Mouse (Mus musculus) heart, adult 8-10 months (tissue): ENCODE measurements around the gene Gm27027. TPM values are rescaled to one million over a fixed set of nuclear protein-coding genes. Genes with fewer than 3 reads are reported as not detected.

Experiments used
- DNase-seq: peaks from one replicate; pipeline ENCODE4 v3.0.0; 2022; ENCODE audit warnings: low spot score
- total RNA-seq, 4 experiments: library from RNA; stranded (reverse); gene quantifications; 2 replicates each; pipeline ENCODE4 v1.2.4; 2022

Gene Gm27027
- total RNA-seq, 4 experiments from 2014 or later, result not detected

DNA sequence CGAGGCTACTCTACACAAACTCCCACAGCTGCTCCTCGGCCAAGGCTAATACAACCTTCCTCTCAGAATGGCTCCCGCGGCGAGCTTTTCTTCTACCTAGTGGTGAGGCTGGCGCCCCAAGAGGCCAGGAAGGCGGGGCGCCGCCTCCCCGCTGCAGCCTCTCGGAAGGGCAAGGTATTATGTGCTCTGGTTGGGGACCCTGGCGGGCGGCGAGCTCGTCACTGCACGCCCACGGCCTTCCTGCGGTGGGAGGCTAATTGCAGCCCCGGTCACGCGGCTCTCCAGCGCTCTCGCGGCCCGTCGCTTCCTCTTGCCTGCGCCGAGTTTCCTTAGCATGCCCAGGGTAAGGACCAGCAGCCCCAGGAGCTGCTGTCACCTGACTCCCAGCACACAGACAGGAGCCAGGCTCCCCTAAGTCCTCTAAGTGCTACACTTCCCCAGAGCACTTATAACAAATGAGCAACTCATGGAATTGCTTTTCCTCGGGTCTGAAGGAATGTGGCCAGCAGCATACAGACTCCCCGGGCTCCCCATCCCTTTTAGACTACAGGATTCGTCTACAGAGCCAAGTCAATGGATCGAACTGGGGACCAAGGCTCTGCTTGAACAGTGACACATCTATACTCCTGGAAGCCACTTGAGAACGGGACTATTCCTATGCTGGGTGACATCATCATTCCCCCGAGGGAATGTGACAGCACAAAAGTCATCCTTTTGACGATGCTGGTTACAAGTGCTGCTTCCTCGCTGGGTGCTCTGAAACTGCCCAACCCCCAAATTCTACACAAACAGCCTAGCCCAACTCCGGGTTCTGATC, 19.5 kb downstream of the Gm27027 start:
- no peak for DNase-seq

DNA sequence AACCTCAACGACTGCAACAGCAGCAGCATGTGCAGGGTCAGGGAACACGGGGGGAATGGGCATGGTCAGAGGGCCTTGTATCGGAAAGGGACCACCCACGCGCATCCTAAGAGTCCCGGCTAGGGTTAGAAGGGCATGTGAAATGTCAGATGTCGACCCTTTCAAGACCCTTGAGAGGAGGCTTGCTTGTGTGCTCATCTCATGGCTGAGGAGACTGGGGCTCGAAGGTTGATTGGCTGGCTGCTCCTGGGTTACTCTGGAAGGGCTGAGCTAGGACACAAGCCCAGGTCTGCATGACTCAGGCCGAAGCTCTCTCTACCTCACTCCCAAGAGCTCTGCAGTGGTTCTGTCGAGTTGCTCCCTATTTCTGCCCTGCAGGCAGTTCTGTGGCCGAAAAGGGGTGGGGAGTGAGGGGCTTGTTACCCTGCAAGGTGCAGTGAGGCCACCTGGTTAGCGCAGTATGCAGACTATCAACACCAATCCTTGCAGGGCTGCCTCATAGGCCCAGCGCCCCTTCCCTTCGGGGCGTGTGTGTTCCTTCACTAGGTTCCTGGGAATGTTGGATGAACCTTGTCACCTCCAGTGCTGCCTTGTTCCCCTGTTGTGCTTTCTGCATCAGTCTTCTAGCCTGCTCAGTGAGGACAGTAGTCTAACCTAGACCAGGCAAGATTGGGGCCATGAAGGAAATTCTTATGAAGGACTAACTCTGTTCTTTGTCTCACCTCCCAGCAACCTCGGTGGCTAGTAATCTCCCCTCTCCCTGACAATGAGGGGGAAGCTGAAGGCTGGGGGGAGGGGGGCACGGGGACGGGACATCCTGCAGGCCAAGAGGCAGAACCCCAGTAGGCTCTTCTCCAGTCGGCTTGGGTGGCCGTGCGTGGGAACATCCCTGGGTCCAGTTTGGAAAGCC, 20.4 kb downstream of the Gm27027 start:
- no peak for DNase-seq

DNA sequence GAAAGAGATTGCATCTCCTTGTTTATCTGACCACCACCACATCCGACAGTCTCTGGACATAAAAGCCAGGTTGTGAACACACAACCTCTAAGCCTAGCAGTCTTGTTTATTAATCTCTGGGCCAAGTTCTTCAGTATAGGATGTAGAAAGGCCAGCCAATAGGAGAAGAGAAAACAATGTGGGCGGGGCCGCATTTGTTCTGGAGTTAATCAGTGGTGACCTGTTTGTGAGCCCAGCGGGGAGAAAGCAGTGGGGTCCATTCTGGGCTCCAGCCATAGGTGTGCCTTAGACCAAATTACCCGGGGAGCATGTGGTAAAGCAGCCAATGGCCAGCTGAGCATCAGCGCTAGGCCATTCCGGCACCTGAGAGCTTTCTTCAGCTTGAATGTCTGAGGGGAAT, 21.1 kb downstream of the Gm27027 start:
- no peak for DNase-seq

DNA sequence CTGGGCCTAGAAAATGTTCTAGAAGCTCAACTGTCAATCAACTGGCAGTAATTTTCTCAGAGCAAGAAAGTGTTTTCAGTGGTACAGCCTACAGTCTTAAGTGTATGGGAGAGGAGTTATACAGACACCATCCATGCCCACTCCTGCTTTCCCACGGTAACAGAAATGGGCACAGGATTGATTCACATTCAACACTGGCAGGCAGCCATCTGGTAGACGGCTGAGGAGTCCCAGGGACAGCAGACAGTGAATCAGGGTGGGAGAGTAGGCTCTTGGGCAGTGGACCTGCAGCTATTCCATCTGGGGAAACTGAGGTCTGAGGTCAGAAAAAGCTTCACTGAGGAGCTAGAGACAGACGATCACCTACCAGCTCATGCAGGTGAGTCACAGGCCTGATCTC, 24.5 kb downstream of the Gm27027 start:
- no peak for DNase-seq

GRCm38 (mm10) chr2:93964494-93965160, 31.5 kb downstream of the Gm27027 start:
- DNase-seq, result no peak

- no peak for DNase-seq
Observed at GRCm38 (mm10) chr2:93963802-93964201, 32.4 kb downstream of the Gm27027 start.

DNA sequence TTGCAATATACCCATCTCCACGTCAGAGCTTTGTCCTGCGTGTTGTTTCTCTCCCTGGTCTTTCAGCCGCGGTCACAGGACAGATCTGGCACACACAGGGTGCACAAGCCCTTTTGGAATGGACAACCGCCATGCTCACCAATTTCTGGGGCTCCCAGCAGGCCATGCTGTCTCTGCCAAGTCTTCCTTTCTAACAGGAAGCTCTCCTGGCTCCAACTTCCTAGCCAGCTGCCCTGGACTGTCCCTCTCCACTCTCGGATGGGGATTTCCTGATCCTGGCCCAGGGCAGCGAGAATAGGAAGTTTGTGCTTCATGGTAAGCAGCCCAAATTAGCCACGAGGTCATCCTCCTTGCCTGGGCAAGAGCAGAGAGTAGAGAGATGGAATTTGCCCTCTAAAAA, 34.4 kb downstream of the Gm27027 start:
- peak; percentile 46 for DNase-seq

- DNase-seq, result no peak
Observed at GRCm38 (mm10) chr2:93959346-93959745, 36.8 kb downstream of the Gm27027 start.

- DNase-seq, result no peak
Observed at GRCm38 (mm10) chr2:93958216-93958615, 37.9 kb downstream of the Gm27027 start.

GRCm38 (mm10) chr2:93957785-93958175, 38.4 kb downstream of the Gm27027 start:
- DNase-seq, result no peak

DNA sequence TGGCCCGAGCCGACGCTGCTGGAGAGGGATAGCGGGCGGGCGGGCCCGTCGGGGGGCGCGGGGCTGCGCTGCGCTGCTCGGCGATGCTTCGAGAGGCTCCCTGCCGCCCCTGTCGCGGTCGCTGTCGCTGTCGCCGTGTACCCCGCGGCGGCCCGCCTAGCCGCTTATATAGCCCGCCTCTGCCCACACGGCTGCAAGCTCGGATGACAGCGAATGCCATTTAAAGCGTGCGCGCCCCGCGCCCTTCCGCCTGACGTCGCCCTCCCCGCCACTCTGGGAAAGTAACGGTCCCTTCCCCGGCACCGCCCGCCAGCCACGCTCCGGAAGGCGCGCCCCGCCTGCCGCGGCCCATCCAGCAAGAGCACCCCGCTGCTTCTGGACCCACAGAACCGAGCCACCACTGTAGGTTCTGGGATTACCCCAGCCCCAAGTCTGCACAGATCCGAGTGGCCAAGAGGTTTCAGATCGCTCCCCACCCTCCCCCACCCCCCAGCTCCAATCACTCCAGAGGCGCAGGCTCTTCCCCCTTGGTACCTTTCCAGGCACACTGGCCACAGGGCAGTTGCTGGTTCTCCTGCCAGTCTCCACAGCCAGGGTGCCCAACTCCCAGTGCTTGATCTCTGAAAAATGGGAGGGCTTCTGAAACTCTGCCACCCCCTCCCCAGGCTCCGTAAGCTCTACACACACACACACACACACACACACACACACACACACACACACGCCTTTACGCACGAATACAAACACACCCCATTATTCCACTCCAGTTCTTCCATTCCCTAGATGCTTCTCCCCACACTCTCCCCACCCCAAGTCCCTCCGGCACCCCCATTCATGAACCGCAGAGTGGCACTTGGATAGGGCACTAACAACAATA, 39.0 kb downstream of the Gm27027 start, which contains the start of gene Gm13889:
Gene Gm13889 (minus strand): TSS at position 294 of the 877 bp plus-strand sequence.
- peak; percentile 64 for DNase-seq

GRCm38 (mm10) chr2:93956331-93956801, 39.8 kb downstream of the Gm27027 start:
- DNase-seq, result peak; percentile 41

GRCm38 (mm10) chr2:93955886-93956285, 40.3 kb downstream of the Gm27027 start:
- no peak for DNase-seq

DNA sequence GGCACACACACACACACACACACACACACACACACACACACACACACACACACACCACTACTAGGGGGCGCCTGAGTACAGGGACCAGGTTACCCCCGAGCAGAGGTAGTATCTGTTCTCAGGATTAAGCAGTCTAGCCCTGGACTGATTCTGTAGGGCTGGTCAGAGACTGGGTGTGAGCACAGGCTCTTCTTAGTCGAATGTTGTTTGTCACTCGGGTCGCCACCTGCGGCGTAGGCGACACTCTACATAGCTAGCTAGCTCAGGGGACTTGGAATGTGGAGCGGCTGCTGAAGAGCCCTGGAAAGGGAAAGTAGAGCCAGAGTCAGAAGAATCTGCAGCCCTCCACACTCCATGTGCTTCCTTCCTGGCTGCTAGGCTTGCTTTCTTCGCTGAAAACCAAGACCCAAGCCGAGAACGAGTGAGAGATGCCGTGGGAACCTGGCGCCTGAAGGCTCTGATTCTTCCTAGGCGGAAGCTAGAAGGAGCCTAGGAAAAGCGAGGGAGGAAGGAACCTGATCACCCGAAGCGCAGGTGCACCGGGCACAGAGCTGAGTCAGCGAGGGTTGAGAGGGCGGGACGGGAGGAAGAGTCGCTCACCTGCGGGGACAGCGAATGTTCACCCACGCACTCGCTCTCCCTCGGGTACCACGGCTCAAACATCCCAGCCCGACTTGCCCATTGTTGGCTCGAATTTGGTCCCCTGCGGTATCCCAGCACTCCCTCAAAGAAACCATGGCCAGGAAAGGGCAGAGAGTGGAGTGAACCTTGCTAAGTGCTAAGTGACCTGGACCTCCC, 41.2 kb downstream of the Gm27027 start:
- no peak for DNase-seq

DNA sequence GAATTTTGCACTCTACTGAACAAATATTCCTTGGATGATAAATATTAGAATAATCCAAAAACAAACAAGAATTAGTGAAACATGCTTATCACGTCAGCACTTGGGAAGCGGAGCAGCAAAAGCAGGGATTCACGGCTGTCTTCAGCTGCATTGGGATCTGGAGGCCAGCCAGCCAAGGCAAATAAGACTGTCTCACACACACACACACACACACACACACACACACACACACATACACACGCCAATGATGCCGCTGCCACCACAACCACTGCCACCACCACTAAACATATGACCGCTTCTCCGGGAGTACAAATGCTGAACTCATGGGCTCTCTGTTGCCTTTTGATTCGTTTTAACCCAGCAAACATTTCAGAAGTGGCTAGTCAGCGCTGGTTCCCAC, 42.4 kb downstream of the Gm27027 start:
- DNase-seq, result no peak

DNA sequence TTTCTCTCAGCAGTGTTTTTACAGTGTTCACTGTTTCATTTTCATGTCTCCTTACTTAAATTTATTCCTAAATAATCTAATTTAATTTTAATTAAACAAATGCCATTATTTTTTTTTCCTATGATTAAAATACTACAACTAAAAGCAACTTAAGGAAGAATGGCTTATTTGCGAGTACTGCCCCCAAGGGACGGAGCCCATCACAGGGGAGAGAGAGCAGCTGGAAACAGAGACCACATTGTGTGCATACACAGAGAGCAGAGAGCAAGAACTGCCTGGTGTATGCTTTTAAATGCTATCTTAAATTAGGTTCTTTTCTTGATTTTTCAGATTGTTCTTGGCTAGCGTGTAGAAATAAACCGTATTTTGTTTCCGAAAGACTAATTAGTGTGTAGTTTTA, 49.2 kb downstream of the Gm27027 start:
- no peak for DNase-seq

DNA sequence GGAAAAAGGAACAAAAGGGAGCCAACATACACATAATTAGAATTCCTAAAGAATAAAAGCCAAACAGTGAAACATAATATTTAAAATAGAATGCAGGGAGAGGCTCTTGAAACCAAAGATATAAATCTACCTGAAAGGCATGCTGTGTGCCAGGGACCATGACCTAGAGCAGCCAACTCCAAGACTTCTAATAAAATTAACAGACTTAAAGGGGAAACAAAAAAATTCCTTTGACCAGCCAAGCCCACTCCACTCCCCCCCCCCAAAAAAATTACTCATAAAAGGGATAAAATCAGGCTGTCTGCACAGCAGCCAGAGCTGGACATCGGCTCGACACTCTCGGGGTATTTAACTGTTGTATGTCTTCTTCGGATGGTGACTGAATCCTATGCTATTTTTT, 51.3 kb downstream of the Gm27027 start:
- DNase-seq, result no peak

- no peak for DNase-seq
Observed at GRCm38 (mm10) chr2:93944099-93944498, 52.1 kb downstream of the Gm27027 start.

DNA sequence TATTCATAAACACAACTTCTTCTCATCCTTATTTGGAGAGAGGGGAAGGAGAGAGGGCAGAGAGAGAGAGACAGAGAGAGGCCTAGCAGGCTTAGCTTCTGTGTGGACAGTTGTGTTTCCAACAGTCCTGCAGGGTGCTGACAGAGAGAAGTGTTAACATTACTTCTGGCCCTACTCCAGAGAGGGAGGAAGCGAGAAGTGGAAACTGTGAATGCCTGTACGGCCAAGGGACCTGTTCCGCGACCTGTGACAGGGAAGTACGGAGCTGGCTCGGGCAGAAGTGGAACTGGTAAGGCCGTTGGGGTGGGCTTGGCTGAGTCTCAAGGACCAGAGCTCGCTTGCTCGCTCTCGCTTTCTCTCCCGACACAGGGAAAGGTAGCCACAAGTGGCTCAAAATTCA, 54.5 kb downstream of the Gm27027 start:
- DNase-seq, result peak; percentile 44

DNA sequence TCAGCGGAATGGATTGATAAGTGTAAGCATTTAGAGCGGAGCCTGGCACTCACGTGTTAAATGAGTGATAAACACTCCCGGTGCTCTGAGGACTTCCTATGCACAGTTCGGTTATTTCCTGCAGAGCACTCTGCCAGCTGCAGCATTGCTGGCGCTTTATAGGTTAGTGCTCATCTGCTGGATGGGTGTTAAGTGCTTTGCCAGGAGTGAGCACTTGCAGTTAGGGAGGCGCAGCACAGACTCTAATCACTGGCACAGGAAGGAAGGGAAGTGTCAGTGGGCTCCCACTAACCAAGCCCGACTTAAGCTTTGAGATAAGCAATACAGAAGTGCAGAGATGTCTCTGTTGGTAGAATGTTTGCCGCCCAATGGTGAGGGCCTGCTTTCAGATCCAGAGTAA, 57.6 kb downstream of the Gm27027 start:
- DNase-seq, result no peak
